Mouse (Mus musculus) ES-E14 (cell line): ENCODE results near the gene Ttll10.

ENCODE experiments used
- CHD2 ChIP-seq: IDR thresholded peaks from 2 replicates; pipeline ENCODE4 v1.6.1; 2014; ENCODE audit warnings: mild to moderate bottlenecking, low read depth, low read length, inconsistent platforms
- HCFC1 ChIP-seq: IDR thresholded peaks from 2 replicates; pipeline ENCODE4 v1.6.1; 2012; ENCODE audit warnings: low read length, inconsistent platforms, borderline replicate concordance; ENCODE audit not compliant: insufficient read depth
- MAFK ChIP-seq: IDR thresholded peaks from 2 replicates; pipeline ENCODE4 v1.6.1; 2014; ENCODE audit warnings: mild to moderate bottlenecking, low read depth, low read length, inconsistent platforms; ENCODE audit not compliant: insufficient read depth

- no peak for TF ChIP-seq HCFC1
- no peak for TF ChIP-seq MAFK
- TF ChIP-seq CHD2 = no peak
Measured at GRCm38 (mm10) chr4:156087398-156088087, 28.3 kb upstream of the Ttll10 start.
